Mouse (Mus musculus): Measurements from ENCODE around the gene Zfp445. TPM values are rescaled to one million over a fixed set of nuclear protein-coding genes. Genes with fewer than 3 reads are reported as not detected.

Zfp445 gene
- total RNA-seq (2014; fragmentation: Nextera tagmentation) (107 and 125 TPM in 2 replicates), total RNA-seq (2017) (89.4 and 113 TPM in 2 replicates), polyA plus RNA-seq (2012) (4.6 and 6.6 TPM in 2 replicates)

DNA sequence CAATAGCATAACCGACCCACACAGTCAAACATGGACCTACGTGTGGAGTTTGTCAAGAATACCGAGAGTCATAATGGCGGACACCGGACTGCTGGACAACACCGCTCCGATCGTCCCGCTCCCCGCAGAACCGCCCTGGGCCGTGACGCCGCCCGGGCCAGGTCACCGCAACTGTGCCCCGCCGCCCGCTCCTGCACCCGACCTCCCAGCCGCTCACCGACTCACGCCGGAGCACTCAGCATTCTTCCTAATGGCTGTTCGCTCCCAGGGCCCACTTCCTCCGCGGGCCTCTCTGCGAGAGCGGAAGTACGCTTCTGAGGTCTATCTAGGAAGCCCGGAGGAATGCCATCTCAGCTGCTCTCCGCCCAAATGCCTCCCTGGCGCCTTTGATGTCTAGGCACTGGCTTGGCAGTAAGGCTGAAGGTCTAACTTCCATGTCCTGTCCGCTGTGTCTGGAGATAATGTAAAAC, at the start of gene Zfp445:
TSS of gene Zfp445 (minus strand) at position 310 of the 470 bp plus-strand sequence.
- H3K9me3 ChIP-seq (replicated peaks), result peaks cover 28% of the 10 kb centered on the region
- peaks cover 19% of the 10 kb centered on the region for H3K4me1 ChIP-seq (ENCODE audit: insufficient read depth, low read depth, low read length)
- H3K4me3 ChIP-seq (ENCODE audit: low read depth, low read length), result peak within 1 kb of the TSS; percentile 91
- DNase-seq (ENCODE audit: low spot score) (peak; percentile 85), ATAC-seq (ENCODE audit: extremely low read depth, insufficient number of reproducible peaks, low FRiP score, poor library complexity, severe bottlenecking) (peak; percentile 83)
- H3K36me3 ChIP-seq (replicated peaks), result peaks cover 29% of the 10 kb centered on the region
- H3K27me3 ChIP-seq (ENCODE audit: insufficient read depth, low read length), result peaks cover 7% of the 10 kb centered on the region
- TF ChIP-seq CTCF (IDR thresholded peaks at IDR 0.05; ENCODE audit: low read depth, low read length) (no peak), TAL1 (conservative IDR thresholded peaks at IDR 0.05; ENCODE audit: low read depth, low read length) (no peak), GATA1 (IDR thresholded peaks at IDR 0.05; ENCODE audit: borderline replicate concordance, low read length) (no peak), GATA2 (IDR thresholded peaks at IDR 0.05; ENCODE audit: borderline replicate concordance, low read depth, low read length) (no peak), POLR2AphosphoS5 (IDR thresholded peaks at IDR 0.05; ENCODE audit: insufficient replicate concordance, low read depth, low read length) (no peak)

DNA sequence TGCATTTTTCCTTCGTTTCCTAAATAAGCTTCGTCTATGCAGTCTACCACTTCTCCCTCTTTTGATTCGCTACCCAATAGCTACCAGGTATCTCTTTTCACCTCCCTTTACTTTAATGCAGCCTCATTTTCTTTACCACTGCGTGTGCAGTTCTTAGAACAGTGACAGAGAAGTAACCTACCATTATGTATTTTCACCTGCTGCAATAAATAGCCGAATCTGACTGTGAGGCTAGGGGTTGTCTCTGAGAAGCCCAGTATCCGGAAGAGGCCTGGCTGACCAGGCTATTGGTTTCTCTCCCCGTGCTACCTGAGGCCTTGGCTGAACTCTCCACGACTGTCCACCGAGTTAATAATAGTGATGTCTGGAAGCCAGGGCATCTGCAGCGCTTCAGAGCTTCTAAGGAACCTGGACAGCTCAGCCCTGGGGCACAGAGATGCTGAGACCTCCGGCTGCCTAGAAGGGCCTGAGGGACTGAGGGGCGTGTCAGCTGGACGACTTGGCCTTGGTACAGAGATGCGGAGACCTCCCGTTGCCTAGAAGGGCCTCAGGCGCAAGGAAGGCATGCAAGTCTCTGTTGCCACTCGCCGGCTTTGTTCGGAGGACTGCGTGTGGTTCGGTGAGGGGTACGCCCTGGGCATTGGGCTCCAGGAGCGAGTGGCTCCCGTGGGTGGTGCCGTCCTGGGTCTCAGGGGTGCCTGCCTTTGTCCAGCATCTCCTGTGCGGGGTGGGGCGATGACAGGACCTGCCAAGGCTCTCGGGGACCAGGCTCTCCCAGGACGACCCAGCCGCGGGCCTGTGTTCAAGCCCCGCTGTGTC, 37.1 kb upstream of the Zfp445 start:
- no peak for TF ChIP-seq TAL1 (conservative IDR thresholded peaks at IDR 0.05; ENCODE audit: low read depth, low read length)
- no peak for TF ChIP-seq POLR2AphosphoS5 (IDR thresholded peaks at IDR 0.05; ENCODE audit: insufficient replicate concordance, low read depth, low read length)
- TF ChIP-seq GATA2 (IDR thresholded peaks at IDR 0.05; ENCODE audit: borderline replicate concordance, low read depth, low read length), result no peak
- no peak for TF ChIP-seq CTCF (IDR thresholded peaks at IDR 0.05; ENCODE audit: low read depth, low read length)
- no peak for TF ChIP-seq GATA1 (IDR thresholded peaks at IDR 0.05; ENCODE audit: borderline replicate concordance, low read length)
- ATAC-seq (ENCODE audit: extremely low read depth, insufficient number of reproducible peaks, low FRiP score, poor library complexity, severe bottlenecking), result no peak

DNA sequence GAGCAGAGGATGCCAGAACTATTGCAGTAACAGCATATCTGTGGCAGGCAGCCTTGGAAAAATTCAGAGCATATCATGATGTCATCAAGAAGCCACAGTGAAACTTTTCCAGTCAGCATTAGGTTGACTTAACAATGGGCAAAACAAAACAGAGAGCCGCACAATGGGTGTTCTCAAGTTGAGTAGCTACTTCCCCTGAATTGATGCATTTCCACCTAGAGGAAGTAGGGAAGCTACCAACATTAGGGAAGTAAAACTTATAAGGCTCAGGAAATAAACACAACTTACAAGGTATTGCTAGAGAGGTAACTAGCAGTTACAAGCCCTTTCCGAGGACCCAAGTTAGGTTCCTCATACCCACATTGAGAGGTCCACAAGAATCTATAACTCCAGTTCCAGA, 35.2 kb upstream of the Zfp445 start:
- ATAC-seq (ENCODE audit: extremely low read depth, insufficient number of reproducible peaks, low FRiP score, poor library complexity, severe bottlenecking), result no peak

More for the DNA sequence above, 37.1 kb upstream of the Zfp445 start:
- Histone ChIP-seq H3K4me3 (ENCODE audit: low read depth, low read length) (no peak overlapping the region), H3K27me3 (ENCODE audit: insufficient read depth, low read length) (peaks cover 7% of the 10 kb centered on the region; the same call in 1 of the 2 replicates), H3K9me3 (replicated peaks) (no peaks in the 10 kb centered on the region), H3K4me1 (ENCODE audit: insufficient read depth, low read depth, low read length) (no peaks in the 10 kb centered on the region), H3K36me3 (replicated peaks) (no peaks in the 10 kb centered on the region)
- DNase-seq (ENCODE audit: low spot score), result no peak

DNA sequence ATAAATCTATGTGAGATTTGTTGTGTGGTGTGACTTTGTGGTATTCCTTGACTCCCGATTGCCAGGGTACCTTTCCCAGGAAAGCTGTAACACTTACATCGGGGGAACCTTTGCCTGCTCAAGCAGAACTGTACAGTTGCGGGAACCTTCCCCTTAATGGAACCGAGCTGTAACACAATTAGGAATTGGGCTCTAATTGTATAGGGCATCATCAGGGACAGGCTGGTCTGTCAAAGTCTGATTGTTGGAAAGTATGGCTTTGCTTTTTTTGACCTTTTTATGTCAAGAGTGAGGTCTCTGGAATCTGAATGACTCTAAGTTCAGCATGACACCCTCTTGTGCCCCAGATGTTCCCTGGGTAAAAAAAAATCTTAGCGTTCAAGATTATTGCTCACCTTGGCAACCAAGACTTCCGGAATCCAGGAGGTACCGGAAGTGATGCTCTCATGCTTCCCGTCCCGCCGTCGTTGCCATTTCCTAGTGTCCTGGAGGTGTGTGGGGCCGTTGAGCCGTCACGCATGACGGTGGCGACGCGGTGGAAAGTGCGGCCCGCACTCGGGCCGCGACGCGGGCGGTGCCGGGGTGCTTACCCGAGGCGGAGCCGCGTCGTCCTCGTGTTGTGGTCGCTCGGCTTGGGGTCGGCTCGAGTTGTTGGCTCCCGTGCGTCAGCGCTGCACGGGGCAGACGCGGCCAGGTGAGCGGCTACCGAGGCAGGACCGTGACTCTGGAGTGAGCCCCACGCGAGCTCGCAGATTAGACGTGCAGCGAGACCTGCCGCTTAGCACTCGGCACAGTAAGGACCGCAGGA, 20.8 kb upstream of the Zfp445 start:
- DNase-seq (ENCODE audit: low spot score) (no peak), ATAC-seq (ENCODE audit: extremely low read depth, insufficient number of reproducible peaks, low FRiP score, poor library complexity, severe bottlenecking) (no peak)
- H3K4me3 ChIP-seq (ENCODE audit: low read depth, low read length), result no peak overlapping the region
- H3K9me3 ChIP-seq (replicated peaks), result no peaks in the 10 kb centered on the region
- TF ChIP-seq GATA1 (IDR thresholded peaks at IDR 0.05; ENCODE audit: borderline replicate concordance, low read length) (no peak), CTCF (IDR thresholded peaks at IDR 0.05; ENCODE audit: low read depth, low read length) (no peak), GATA2 (IDR thresholded peaks at IDR 0.05; ENCODE audit: borderline replicate concordance, low read depth, low read length) (no peak), TAL1 (conservative IDR thresholded peaks at IDR 0.05; ENCODE audit: low read depth, low read length) (no peak), POLR2AphosphoS5 (IDR thresholded peaks at IDR 0.05; ENCODE audit: insufficient replicate concordance, low read depth, low read length) (no peak)
- peaks cover 8% of the 10 kb centered on the region for H3K27me3 ChIP-seq (ENCODE audit: insufficient read depth, low read length)
- H3K4me1 ChIP-seq (ENCODE audit: insufficient read depth, low read depth, low read length), result no peaks in the 10 kb centered on the region
- no peaks in the 10 kb centered on the region for H3K36me3 ChIP-seq (replicated peaks)

More for the DNA sequence above, 35.2 kb upstream of the Zfp445 start:
- Histone ChIP-seq H3K36me3 (replicated peaks) (no peaks in the 10 kb centered on the region), H3K9me3 (replicated peaks) (peaks cover 3% of the 10 kb centered on the region), H3K27me3 (ENCODE audit: insufficient read depth, low read length) (peaks cover 7% of the 10 kb centered on the region; the same call in 1 of the 2 replicates), H3K4me1 (ENCODE audit: insufficient read depth, low read depth, low read length) (no peaks in the 10 kb centered on the region), H3K4me3 (ENCODE audit: low read depth, low read length) (no peak overlapping the region)
- TF ChIP-seq POLR2AphosphoS5 (IDR thresholded peaks at IDR 0.05; ENCODE audit: insufficient replicate concordance, low read depth, low read length) (no peak), GATA2 (IDR thresholded peaks at IDR 0.05; ENCODE audit: borderline replicate concordance, low read depth, low read length) (no peak), TAL1 (conservative IDR thresholded peaks at IDR 0.05; ENCODE audit: low read depth, low read length) (no peak), CTCF (IDR thresholded peaks at IDR 0.05; ENCODE audit: low read depth, low read length) (no peak), GATA1 (IDR thresholded peaks at IDR 0.05; ENCODE audit: borderline replicate concordance, low read length) (no peak)
- DNase-seq (ENCODE audit: low spot score), result no peak

DNA sequence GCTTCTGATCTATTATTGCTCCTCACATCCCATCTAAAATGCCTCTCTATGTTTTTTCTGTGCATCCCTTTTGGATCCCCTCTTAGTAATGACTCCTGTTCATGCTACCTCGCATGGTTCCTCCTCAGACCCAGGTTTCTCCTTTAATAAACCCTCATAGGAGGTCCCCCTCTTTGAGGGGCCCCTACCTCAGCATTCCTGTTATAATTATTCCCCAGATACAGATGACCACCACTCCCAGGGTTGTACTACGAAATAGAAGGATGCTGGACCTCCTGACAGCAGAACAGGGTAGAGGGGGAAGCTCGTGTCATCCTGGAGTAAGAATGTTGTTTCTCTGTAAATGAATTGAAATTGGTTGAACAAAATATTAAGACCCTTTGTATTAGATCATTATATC, 19.6 kb upstream of the Zfp445 start, which contains the start of gene Zkscan7:
TSS of gene Zkscan7 (plus strand) at position 301 of the 400 bp plus-strand sequence.
- TF ChIP-seq GATA1 (IDR thresholded peaks at IDR 0.05; ENCODE audit: borderline replicate concordance, low read length) (no peak), GATA2 (IDR thresholded peaks at IDR 0.05; ENCODE audit: borderline replicate concordance, low read depth, low read length) (no peak), TAL1 (conservative IDR thresholded peaks at IDR 0.05; ENCODE audit: low read depth, low read length) (no peak), POLR2AphosphoS5 (IDR thresholded peaks at IDR 0.05; ENCODE audit: insufficient replicate concordance, low read depth, low read length) (no peak), CTCF (IDR thresholded peaks at IDR 0.05; ENCODE audit: low read depth, low read length) (no peak)
- DNase-seq (ENCODE audit: low spot score), result no peak
- Histone ChIP-seq H3K27me3 (ENCODE audit: insufficient read depth, low read length) (peaks cover 6% of the 10 kb centered on the region), H3K36me3 (replicated peaks) (no peaks in the 10 kb centered on the region), H3K4me1 (ENCODE audit: insufficient read depth, low read depth, low read length) (no peaks in the 10 kb centered on the region), H3K9me3 (replicated peaks) (no peaks in the 10 kb centered on the region), H3K4me3 (ENCODE audit: low read depth, low read length) (no peak within 1 kb of the TSS)
- no peak for ATAC-seq (ENCODE audit: extremely low read depth, insufficient number of reproducible peaks, low FRiP score, poor library complexity, severe bottlenecking)
